Mouse (Mus musculus): ENCODE measurements at regions not wholly inside any gene's neighbourhood (a gene's known extent, or its start where the extent isn't known, plus 50 kb on each side); places are given as distances from the start of the nearest gene placed in this dataset.

DNA sequence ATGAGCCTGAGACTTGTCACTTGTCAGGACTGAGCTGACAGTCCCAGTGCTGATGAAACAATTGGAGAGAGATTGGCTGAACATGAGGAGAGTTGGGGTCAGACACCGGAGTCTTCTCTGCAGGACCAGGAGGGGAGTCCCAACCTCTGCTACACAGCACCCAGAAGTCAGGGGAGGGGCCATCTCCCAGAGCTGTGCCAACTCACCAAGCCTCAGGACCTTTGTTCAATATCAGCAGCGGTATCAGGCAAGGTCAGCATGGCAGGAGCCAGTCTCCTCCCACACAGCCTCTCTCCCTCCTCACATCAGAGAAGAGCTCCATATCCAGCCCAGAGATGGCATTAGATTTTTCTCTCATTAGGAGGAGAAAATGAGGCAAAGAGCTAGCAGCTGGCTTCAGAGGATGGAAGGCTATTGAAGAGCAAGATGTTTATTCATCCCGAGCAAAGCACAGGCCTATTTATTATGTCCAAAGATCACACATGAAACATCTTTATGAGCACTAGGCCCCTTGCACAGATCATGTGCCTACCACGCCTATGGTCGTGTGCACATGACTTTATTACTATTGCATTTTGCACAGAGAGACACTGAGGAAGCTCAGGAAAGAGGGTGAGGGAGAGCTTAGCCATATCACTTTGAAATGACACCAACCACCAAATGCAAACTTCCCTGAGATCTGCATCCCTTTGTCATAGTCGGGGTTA lies 532.9 kb downstream of the Tshz3 start:
- no peak for TF ChIP-seq CTCF (conservative IDR thresholded peaks at IDR 0.05; ENCODE audit: insufficient read depth, insufficient read length, low read depth, low read length)
- no peak for TF ChIP-seq POLR2A (IDR thresholded peaks at IDR 0.05; ENCODE audit: low read depth, low read length)

Measured in kidney, adult 2 months (tissue).